Mouse (Mus musculus) kidney, postnatal 25 days (tissue): ENCODE measurements around the gene Plaur.
"Not testable (repeated sequence)": the region's sequence is repeated elsewhere in the genome, so short reads cannot be mapped to it uniquely, and the experiment has no call there.

Experiments used
- DNase-seq, 2 experiments: peaks; one replicate each; pipeline ENCODE4 v3.0.0; 2021; ENCODE audit warnings: mixed read lengths in 2 of 2

Plaur gene

DNA sequence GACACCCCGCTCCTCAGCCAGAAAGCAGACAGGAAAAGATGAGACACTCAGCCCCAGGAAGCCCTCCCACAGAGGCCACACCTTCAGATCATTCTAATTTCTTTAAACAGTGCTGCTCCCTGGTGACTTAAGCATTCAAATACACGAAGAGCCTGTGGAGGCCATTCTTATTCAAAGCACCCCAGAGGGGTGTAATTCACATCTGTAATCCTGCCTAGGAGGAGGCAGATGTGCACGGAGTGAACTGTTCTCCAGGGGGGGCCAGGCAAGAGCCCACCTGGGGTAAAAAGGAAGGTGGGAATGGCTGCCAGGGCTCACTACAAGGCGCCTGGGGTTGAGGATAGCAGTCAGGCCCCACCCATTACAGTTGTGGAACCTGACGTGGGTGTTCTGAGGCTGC lies 54.8 kb downstream of the Plaur start:
- no peak for DNase-seq

DNA sequence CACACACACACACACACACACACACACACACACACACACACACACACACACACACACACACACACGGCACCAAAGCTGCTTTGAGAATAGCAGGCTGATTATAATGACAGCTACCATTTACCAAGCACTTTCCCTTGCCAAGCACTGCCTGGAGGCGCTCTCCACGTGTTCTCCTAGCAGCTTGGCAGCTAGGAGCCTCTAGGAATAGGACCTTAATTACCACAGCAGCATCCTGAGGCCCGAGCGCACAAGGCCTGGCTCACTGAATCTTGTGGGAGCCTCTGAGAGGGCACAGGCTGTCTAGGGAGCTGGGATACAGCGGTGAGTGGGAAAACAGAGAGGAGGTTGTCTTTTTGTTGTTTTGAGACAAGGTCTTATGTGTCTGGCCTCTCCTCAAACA lies 55.4 kb downstream of the Plaur start:
- DNase-seq: no peak

DNA sequence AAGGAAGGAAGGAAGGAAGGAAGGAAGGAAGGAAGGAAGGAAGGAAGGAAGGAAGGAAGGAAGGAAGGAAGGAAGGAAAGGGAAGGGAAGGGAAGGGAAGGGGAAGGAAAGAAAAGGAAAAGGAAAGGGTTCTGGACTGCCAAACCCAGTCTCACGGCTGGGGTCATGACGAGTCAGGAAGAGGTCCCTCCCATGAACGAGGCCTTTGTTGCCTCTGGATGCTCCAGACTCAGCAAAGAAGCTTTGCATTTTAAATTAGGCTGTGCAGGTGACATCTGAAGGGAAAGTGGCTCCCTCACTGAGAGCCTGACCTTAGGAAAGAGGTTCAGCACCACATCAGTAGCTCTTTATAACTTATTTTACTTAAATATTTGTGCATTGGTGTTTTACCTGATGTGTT lies 56.8 kb downstream of the Plaur start:
- DNase-seq: no peak

DNA sequence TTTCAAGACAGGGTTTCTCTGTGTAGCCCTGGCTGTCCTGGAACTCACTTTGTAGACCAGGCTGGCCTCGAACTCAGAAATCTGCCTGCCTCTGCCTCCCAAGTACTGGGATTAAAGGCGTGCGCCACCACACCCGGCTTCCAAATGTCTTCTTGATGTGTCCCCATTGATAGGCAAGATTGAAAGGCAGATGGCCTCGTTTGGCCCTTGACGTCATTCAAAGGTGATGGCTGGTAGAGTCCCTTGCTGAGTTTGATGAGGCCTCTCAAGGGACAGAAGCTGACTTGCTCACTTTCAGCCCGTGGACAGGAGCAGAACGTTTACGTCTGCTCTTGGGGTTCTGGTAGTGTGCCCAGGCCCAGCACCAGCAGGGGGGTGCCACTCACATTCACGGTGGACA lies 57.8 kb downstream of the Plaur start:
- not testable (repeated sequence) for DNase-seq

DNA sequence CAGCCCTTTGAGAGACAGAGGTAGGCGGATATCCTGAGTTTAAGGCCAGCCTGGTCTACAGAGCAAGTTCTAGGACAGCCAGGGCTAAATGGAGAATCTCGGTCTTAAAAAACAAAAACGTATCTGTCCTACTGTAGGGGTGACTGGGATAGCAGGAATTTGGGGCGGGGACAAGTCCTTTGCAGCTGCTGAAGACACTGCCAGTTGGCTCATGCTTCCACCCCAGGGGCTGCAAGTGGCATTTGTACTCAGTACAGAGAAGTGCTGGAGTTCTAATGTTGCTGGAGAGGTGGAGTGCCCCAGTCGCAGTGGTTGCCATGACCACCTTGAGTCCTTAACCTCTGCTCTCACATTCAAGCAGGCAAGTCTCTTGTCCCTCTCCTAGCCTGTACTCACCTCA lies 60.5 kb downstream of the Plaur start:
- no peak for DNase-seq

DNA sequence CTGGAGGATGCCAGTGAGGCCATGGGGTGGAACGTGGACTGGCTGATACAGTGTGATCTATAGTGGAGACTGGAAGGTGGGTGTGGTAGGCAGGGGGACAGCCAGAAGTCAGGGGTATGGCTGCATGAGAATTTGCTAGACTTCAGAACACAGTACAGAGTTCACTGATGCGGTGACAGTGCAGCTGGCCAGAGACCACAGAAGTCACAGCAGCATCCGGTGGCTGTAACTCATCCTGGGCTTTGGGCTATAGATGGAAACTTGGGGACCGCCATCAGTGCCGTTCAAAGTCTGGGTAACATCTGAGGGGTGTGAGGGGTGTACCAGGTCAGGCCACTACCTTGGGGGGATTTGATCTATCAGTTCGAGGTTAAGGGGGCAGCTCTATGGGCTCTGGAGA lies 61.4 kb downstream of the Plaur start:
- no peak for DNase-seq

DNA sequence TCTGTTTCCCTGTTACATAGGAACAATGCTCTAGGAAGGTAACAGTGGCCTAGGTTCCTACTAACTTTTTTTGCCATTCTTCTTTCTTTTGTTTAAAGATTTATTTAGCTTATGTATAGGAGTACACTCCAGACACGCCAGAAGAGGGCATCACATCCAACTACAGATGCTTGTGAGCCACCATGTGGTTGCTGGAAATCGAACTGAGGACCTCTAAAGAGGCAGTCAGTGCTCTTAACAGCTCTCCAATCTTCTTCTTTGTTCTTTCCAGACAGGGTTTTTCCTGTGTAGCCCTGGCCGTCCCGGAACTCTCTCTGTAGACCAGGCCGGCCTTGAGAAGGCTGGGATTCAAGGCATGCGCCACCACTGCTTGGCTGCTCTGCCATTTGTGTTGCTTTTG lies 62.7 kb downstream of the Plaur start:
- no peak for DNase-seq
